In the genomic region with DNA sequence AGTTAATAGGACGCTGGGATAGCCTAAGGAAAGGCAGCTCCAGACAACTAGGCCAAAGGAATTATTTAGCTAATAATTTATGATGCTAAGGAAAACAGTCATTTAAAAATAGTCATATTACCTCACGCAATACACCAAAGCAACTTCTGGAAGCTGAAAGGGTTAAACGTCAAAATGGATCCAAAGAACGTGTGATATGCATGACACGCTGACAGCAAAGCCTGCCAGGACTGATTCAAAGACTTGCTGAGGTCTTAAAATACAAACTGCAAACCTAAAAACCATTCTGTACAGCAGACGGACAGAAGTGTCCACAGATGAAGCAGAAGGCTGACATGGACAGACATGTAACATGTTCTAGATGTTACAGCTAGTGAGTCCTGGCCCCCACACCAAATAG, we compare ENCODE assay signal across 19 mouse cellular contexts. TPM values are rescaled to one million over a fixed set of nuclear protein-coding genes. Genes with fewer than 3 reads are reported as not detected.
DNase-seq lines count a peak whose midpoint lies in the region; ATAC-seq and TF ChIP-seq lines count a peak whose summit lies in the region.
"Had no signal": no experiment of that assay in that cellular context is flagged by ENCODE, and none has a peak within 500 bp of the region (broad histone marks: within the 10 kb centered on the region; RNA-seq: fewer than 3 reads in every experiment).

No protein-coding gene starts in this region.

- peak overlapping the region; percentile 46 for H3K27ac ChIP-seq in heart, embryonic 16.5 days (ENCODE audit: low read length)
- H3K27ac ChIP-seq in heart, embryonic 11.5 days (ENCODE audit: low read depth, low read length), result no peak overlapping the region
- peak overlapping the region; percentile 33; the same call in 1 of the 2 replicates for H3K27ac ChIP-seq in liver, embryonic 15.5 days (replicated peaks)
- no peak overlapping the region for H3K27ac ChIP-seq in liver, embryonic 12.5 days
- H3K27ac ChIP-seq: embryonic facial prominence, embryonic 12.5 days; heart, embryonic 10.5 days; hindbrain, embryonic 12.5 days; limb, embryonic 15.5 days; midbrain, embryonic 15.5 days had no signal

- TF ChIP-seq POLR2A in brain, embryonic 14.5 days (IDR thresholded peaks at IDR 0.05; ENCODE audit: borderline replicate concordance, extremely low read depth, insufficient read depth, insufficient read length, poor library complexity, severe bottlenecking), result no peak

- H3K4me3 ChIP-seq in heart, embryonic 16.5 days (ENCODE audit: low read length), result no peak overlapping the region
- no peak overlapping the region for H3K4me3 ChIP-seq in heart, embryonic 11.5 days (ENCODE audit: low read depth, low read length)
- H3K4me3 ChIP-seq in liver, embryonic 15.5 days (replicated peaks), result no peak overlapping the region
- no peak overlapping the region for H3K4me3 ChIP-seq in liver, embryonic 12.5 days
- H3K4me3 ChIP-seq: embryonic facial prominence, embryonic 12.5 days; heart, embryonic 10.5 days; hindbrain, embryonic 12.5 days; limb, embryonic 15.5 days; midbrain, embryonic 15.5 days had no signal

- no peak overlapping the region for H3K9ac ChIP-seq in heart, embryonic 16.5 days (ENCODE audit: low read length)
- H3K9ac ChIP-seq in heart, embryonic 11.5 days (ENCODE audit: low read depth, low read length), result no peak overlapping the region
- no peak overlapping the region for H3K9ac ChIP-seq in liver, embryonic 15.5 days
- no peak overlapping the region for H3K9ac ChIP-seq in liver, embryonic 12.5 days
- H3K9ac ChIP-seq: embryonic facial prominence, embryonic 12.5 days; hindbrain, embryonic 12.5 days; limb, embryonic 15.5 days; midbrain, embryonic 15.5 days had no signal

- no peak for ATAC-seq in heart, embryonic 16.5 days (replicated peaks; ENCODE audit: extremely low read depth, insufficient read depth, low FRiP score)
- no peak for ATAC-seq in heart, embryonic 11.5 days (replicated peaks; ENCODE audit: insufficient number of reproducible peaks, low FRiP score, low TSS enrichment)
- no peak for ATAC-seq in liver, embryonic 15.5 days (ENCODE audit: insufficient read depth)
- no peak for ATAC-seq in liver, embryonic 12.5 days
- ATAC-seq: CD4-positive, CD25-positive, alpha-beta regulatory T cell, adult 4 months; inflammation-experienced regulatory T-cells, adult 6 months; midbrain, embryonic 15.5 days had no signal

- WGBS in heart, embryonic 16.5 days, result 44% methylated on average over 6 of the region's 6 CpGs
- WGBS in heart, embryonic 11.5 days (ENCODE audit: insufficient replicate concordance), result 56% methylated on average over 6 of the region's 6 CpGs
- WGBS in liver, embryonic 15.5 days (ENCODE audit: insufficient replicate concordance), result 48% methylated on average over 6 of the region's 6 CpGs
- 62% methylated on average over 6 of the region's 6 CpGs for WGBS in liver, embryonic 12.5 days (ENCODE audit: insufficient replicate concordance)

- H3K4me2 ChIP-seq in heart, embryonic 16.5 days (ENCODE audit: low read depth, low read length), result no peak overlapping the region
- no peak overlapping the region for H3K4me2 ChIP-seq in heart, embryonic 11.5 days
- H3K4me2 ChIP-seq in liver, embryonic 15.5 days, result no peak overlapping the region
- no peak overlapping the region for H3K4me2 ChIP-seq in liver, embryonic 12.5 days
- H3K4me2 ChIP-seq: embryonic facial prominence, embryonic 12.5 days; hindbrain, embryonic 12.5 days; limb, embryonic 15.5 days; midbrain, embryonic 15.5 days had no signal

- H3K36me3 ChIP-seq in heart, embryonic 16.5 days (ENCODE audit: control insufficient read depth, insufficient read depth), result no peaks in the 10 kb centered on the region
- H3K36me3 ChIP-seq in heart, embryonic 11.5 days (ENCODE audit: control insufficient read depth, insufficient read depth, low read length), result no peaks in the 10 kb centered on the region
- peaks cover 5% of the 10 kb centered on the region; the same call in 1 of the 2 replicates for H3K36me3 ChIP-seq in liver, embryonic 15.5 days (replicated peaks)
- H3K36me3 ChIP-seq in liver, embryonic 12.5 days, result no peaks in the 10 kb centered on the region
- H3K36me3 ChIP-seq: embryonic facial prominence, embryonic 12.5 days; heart, embryonic 10.5 days; hindbrain, embryonic 12.5 days; midbrain, embryonic 15.5 days had no signal

- H3K9me3 ChIP-seq in heart, embryonic 16.5 days (replicated peaks; ENCODE audit: control insufficient read depth, low read length), result no peaks in the 10 kb centered on the region
- H3K9me3 ChIP-seq in heart, embryonic 11.5 days (replicated peaks; ENCODE audit: control insufficient read depth, low read length), result no peaks in the 10 kb centered on the region
- H3K9me3 ChIP-seq in liver, embryonic 15.5 days (replicated peaks), result no peaks in the 10 kb centered on the region
- H3K9me3 ChIP-seq in liver, embryonic 12.5 days (replicated peaks), result no peaks in the 10 kb centered on the region
- H3K9me3 ChIP-seq: embryonic facial prominence, embryonic 12.5 days; G1E; heart, embryonic 10.5 days; hindbrain, embryonic 12.5 days; limb, embryonic 15.5 days; midbrain, embryonic 15.5 days had no signal

- peak; percentile 66 for DNase-seq in NIH3T3 (ENCODE audit: low read depth)
- DNase-seq in brain, embryonic 14.5 days (ENCODE audit: low read depth), result peak; percentile 53
- no peak for DNase-seq in layer of hippocampus, adult 8-10 months (ENCODE audit: low spot score in 2 of 2)
- DNase-seq: adrenal gland, adult 8-10 months; cerebellum, adult 8-10 months; kidney, postnatal 4 days; thymus, postnatal 4 days had no signal

- H3K4me1 ChIP-seq in heart, embryonic 16.5 days (ENCODE audit: control insufficient read depth, insufficient read depth, low read length), result peaks cover 10% of the 10 kb centered on the region
- peaks cover 8% of the 10 kb centered on the region for H3K4me1 ChIP-seq in heart, embryonic 11.5 days (ENCODE audit: control insufficient read depth, insufficient read depth, low read length)
- peaks cover 56% of the 10 kb centered on the region for H3K4me1 ChIP-seq in liver, embryonic 15.5 days (replicated peaks)
- H3K4me1 ChIP-seq in liver, embryonic 12.5 days, result peaks cover 27% of the 10 kb centered on the region; the same call in 1 of the 2 replicates
- H3K4me1 ChIP-seq: embryonic facial prominence, embryonic 12.5 days; hindbrain, embryonic 12.5 days; midbrain, embryonic 15.5 days had no signal

- no peak for TF ChIP-seq CTCF in brain, embryonic 14.5 days (IDR thresholded peaks at IDR 0.05; ENCODE audit: borderline replicate concordance, extremely low read depth, insufficient read depth, insufficient read length)

- H3K27me3 ChIP-seq in heart, embryonic 16.5 days (ENCODE audit: control insufficient read depth, insufficient read depth, low read length), result no peaks in the 10 kb centered on the region
- H3K27me3 ChIP-seq in heart, embryonic 11.5 days (ENCODE audit: control insufficient read depth, insufficient read depth, low read length), result no peaks in the 10 kb centered on the region
- H3K27me3 ChIP-seq in liver, embryonic 15.5 days, result no peaks in the 10 kb centered on the region; the same call in 1 of the 2 replicates
- no peaks in the 10 kb centered on the region for H3K27me3 ChIP-seq in liver, embryonic 12.5 days (replicated peaks)
- H3K27me3 ChIP-seq: embryonic facial prominence, embryonic 12.5 days; hindbrain, embryonic 12.5 days; limb, embryonic 15.5 days; midbrain, embryonic 15.5 days had no signal

RNA-seq across cellular contexts. Expression of a gene that starts 42.7 kb away (rescaled TPM):
- 33.6 and 34.8 TPM in 2 replicates for polyA plus RNA-seq in heart, embryonic 16.5 days (2015; fragmentation: Nextera tagmentation; extraction: Ambion mirVana)
- 15.4 and 19.3 TPM in 2 replicates for polyA plus RNA-seq in heart, embryonic 11.5 days (2014; fragmentation: Nextera tagmentation; extraction: Ambion mirVana)
- polyA plus RNA-seq in liver, embryonic 15.5 days (2015; fragmentation: Nextera tagmentation; extraction: Ambion mirVana), result 12.9 and 13.1 TPM in 2 replicates
- 22.1 and 24.2 TPM in 2 replicates for polyA plus RNA-seq in liver, embryonic 12.5 days (2016; fragmentation: Nextera tagmentation; extraction: Ambion mirVana)
- 18.9 and 21.3 TPM in 2 replicates for polyA plus RNA-seq in brain, embryonic 14.5 days (2012; rRNA removed)
- total RNA-seq in layer of hippocampus, adult 8-10 months (2022), result 10 to 100 TPM; 10.4 to 20.8 (median 16.3) TPM

RNA-seq across cellular contexts. Expression of a gene that starts 45.3 kb away (rescaled TPM):
- 4.6 and 5.0 TPM in 2 replicates for polyA plus RNA-seq in heart, embryonic 16.5 days (2015; fragmentation: Nextera tagmentation; extraction: Ambion mirVana)
- 2.1 and 2.3 TPM in 2 replicates for polyA plus RNA-seq in heart, embryonic 11.5 days (2014; fragmentation: Nextera tagmentation; extraction: Ambion mirVana)
- polyA plus RNA-seq in liver, embryonic 15.5 days (2015; fragmentation: Nextera tagmentation; extraction: Ambion mirVana), result 7.1 and 7.9 TPM in 2 replicates
- 7.5 and 7.7 TPM in 2 replicates for polyA plus RNA-seq in liver, embryonic 12.5 days (2016; fragmentation: Nextera tagmentation; extraction: Ambion mirVana)
- 2.6 and 3.5 TPM in 2 replicates for polyA plus RNA-seq in brain, embryonic 14.5 days (2012; rRNA removed)
- 1 to 10 TPM; 3.1 to 7.1 (median 4.5) TPM for total RNA-seq in layer of hippocampus, adult 8-10 months (2022)

Comparison
In these comparisons a context has a peak if more than half of its experiments do, and no peak if none do; other contexts are left out.
1. H3K27ac ChIP-seq: peak in heart, embryonic 16.5 days (single experiment) and liver, embryonic 15.5 days (single experiment); none in heart, embryonic 11.5 days (single experiment) and liver, embryonic 12.5 days (single experiment).
2. DNase-seq: peak in NIH3T3 (single experiment) and brain, embryonic 14.5 days (single experiment); none in layer of hippocampus, adult 8-10 months (0 of 2).